Mouse (Mus musculus): ENCODE measurements around the gene Ambra1.

- TF ChIP-seq CTCF (IDR thresholded peaks at IDR 0.05; ENCODE audit: control insufficient read depth, insufficient read depth, insufficient replicate concordance, low read depth, low read length) (no peak), POLR2A (IDR thresholded peaks at IDR 0.05; ENCODE audit: control insufficient read depth, low read depth, low read length) (no peak)
Measured at GRCm38 (mm10) chr2:91792346-91792745, 62.4 kb downstream of the Ambra1 start.
